Mouse (Mus musculus) monocyte, adult 2 months (primary cell): ENCODE data around the gene Dcst1.

Experiments
- DNase-seq, 2 experiments: peaks; one replicate each; pipeline ENCODE4 v3.0.0; 2022; ENCODE audit warnings: low spot score in 2 of 2, low read depth in 1 of 2

Dcst1 gene

DNA sequence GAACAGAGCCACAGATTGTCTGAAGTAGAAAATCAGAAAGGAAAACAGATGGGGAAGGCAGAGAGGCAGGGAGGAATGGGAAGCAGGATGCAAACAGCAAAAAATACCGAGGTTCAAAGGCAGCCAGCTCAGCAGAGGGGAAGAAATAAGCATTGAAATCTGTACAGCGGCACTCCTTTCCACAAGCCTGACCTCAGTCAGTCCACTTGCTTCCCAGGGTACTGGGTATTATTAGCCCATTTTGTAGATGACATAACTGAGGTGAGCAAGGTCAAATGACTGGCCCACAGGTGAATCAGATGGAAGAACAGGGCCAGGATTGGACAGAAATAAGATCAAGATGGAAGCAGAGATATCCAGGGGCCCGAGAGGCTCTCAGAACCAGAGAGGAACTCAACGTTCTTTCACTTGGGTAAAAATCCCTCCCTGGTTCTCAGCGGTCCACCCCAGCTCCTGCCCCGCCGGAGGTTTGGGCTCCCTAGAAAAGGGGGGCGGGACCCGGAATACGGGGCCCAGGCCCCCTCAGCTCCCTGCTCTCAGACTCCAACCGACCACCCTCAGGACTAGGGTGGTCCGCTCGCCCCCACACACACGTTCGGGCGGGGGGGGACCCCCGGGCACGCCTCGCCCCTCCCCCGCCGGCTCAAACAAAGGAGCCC is 27.9 kb downstream of the Dcst1 start:
- DNase-seq, result no peak

- no peak for DNase-seq
Observed at GRCm38 (mm10) chr3:89336529-89336928, 28.5 kb downstream of the Dcst1 start.

GRCm38 (mm10) chr3:89333053-89333452 is 32.0 kb downstream of the Dcst1 start:
- DNase-seq, result no peak

DNA sequence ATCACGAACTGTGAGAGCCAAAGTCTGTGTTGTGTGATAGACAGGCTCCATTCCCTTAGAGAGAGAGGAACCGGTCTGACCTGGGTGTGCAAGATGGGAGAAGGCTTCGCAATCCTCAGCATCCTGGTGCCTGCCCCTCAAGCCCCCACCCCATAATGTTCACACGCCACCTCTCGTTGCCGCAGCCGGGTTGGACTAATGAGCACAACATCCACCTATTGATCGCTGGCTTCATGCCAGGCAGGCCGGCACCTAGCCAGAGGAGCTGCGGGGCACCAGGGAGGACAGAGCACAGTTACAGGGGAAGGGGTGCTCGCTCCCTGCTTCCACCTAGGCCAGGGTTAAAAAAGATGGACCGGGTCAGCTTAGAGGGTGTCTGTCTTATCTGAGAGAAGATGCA is 32.6 kb downstream of the Dcst1 start:
- DNase-seq, result no peak

- no peak for DNase-seq
Observed at GRCm38 (mm10) chr3:89332013-89332412, 33.0 kb downstream of the Dcst1 start.

DNA sequence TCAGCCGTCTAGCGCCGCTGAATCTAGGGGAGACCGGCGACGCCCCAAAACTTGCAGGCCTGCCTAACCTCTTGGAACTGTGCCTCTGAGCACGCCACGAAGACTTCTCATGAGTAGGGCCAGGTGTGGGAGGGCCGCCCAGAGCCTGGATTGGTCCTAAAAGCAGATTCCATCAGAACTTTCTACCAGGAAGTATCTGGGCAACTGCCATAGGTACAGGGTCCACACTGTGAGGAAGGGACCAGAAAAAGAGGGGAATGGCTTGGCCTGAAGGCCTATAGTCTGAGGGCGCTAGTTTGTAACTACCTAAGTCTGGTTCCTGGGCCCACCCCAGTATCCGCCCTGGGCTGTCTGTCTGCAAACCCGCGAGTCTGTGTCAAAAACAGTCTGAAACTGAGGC is 33.5 kb downstream of the Dcst1 start:
- DNase-seq, result no peak

DNA sequence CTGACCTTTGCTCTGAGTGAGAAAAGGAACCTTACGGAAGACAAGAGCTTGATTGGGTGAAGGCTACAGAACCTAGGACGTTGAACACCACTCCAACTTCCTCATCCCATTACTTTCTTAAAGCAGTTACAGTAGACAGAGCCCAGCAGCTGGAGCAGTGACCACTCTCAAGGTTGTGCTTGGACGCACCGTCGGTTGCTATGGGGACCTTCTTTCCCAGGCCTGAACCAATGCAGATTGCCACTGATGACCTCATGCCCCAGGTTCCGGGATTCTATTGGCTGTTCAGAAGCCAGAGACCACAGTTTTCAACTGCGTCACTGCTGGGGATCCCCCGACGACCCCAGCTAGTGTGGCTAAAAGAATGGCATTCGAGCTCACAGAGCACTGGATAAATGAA is 34.1 kb downstream of the Dcst1 start:
- no peak for DNase-seq

- DNase-seq, result no peak
Observed at GRCm38 (mm10) chr3:89330346-89330745, 34.7 kb downstream of the Dcst1 start.

DNA sequence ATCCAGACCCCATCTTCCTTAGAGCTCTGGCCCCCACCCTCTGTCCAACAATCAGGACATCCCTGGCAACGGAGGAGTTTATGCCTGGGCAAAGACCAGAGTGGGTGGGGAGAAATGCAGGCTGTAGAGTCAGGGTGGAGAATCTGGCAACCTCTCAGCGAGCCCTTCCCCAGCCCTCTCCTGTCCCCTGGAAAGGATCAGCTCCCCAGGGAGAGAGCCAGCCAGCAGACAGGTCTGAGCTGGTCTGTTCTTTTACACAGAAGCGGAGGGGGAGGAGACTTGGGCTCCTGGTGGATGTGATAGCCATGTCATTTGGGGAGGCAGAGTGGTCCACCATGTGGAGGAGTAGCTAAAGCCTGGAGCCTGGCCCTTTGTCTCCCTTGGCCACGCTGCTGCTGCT is 36.4 kb downstream of the Dcst1 start:
- no peak for DNase-seq

DNA sequence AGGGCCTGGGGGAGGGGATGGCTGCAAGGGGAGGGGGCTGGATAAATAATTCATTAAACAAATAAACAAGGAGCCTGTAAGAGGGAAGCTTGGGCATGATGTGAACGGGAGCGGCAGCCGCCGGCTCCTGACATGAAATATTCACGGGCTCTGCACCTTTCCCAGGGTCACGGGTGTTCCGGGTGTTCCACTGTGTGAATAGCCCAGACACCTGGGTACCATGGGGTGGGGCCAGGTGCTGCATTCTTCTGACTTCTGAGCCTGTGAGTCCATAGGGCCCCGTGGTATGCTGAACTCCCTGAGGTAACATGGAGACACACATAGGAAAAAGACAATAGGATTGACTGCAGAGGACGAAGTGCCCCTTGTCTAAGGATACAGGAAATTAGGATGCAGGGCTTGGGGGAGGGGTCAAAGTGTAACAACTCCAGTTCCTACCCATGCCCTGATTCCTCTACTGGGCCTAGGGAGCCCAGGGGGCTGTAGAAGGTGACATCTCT is 37.6 kb downstream of the Dcst1 start:
- DNase-seq, result no peak

GRCm38 (mm10) chr3:89325882-89326281 is 39.2 kb downstream of the Dcst1 start:
- no peak for DNase-seq

DNA sequence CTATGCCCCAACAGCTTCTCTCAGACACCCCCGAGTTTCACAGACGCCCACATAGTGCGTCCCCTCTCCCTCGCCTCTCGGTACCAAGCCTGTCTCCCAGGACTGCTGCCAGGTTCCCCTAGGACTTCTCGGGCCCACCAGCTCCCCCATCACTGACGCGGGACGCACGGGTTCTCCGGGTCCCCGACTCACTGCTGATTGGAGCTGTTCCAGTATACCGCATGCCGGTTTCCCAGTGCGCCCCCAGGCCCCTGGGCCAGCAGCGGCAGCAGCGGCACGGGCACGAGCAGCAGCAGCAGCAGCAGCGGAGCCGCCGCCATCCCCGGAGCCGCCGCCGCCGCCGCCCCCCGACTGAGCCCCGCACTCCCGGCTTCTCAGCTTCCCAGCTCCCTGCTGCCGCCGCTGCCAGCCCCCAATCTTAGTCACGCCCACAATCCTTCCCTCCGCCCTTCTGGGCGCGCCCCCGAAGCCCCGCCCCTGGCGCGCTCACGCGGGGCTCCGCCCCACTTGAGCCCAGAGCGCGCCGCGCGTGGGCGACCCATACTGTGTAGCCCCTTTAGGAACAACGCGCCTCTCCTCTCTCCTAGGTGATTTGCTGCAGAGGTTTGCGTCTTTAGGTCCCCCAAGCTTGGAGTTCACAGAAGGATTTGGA is 42.4 kb downstream of the Dcst1 start, which contains the start of gene Efna3:
TSS of gene Efna3 (minus strand) at position 452 of the 652 bp plus-strand sequence.
- no peak for DNase-seq

DNA sequence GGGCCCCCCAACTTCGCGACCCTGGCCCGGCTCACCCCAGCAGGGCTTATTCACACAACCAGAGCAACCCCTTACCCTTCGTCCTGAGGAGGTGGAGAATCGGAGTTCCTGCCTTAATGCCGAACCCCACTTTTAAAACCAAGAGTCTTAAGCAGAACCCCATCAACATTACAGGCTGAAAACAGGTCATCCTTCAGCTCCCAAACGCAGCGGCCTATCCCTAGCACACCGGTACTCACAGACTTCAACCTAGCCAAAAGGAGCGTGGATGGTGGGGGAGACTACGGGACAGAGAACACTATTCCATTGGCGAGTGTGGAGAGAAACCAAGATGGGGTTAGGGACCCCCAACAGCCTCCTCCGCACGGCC is 42.9 kb downstream of the Dcst1 start:
- DNase-seq, result no peak

DNA sequence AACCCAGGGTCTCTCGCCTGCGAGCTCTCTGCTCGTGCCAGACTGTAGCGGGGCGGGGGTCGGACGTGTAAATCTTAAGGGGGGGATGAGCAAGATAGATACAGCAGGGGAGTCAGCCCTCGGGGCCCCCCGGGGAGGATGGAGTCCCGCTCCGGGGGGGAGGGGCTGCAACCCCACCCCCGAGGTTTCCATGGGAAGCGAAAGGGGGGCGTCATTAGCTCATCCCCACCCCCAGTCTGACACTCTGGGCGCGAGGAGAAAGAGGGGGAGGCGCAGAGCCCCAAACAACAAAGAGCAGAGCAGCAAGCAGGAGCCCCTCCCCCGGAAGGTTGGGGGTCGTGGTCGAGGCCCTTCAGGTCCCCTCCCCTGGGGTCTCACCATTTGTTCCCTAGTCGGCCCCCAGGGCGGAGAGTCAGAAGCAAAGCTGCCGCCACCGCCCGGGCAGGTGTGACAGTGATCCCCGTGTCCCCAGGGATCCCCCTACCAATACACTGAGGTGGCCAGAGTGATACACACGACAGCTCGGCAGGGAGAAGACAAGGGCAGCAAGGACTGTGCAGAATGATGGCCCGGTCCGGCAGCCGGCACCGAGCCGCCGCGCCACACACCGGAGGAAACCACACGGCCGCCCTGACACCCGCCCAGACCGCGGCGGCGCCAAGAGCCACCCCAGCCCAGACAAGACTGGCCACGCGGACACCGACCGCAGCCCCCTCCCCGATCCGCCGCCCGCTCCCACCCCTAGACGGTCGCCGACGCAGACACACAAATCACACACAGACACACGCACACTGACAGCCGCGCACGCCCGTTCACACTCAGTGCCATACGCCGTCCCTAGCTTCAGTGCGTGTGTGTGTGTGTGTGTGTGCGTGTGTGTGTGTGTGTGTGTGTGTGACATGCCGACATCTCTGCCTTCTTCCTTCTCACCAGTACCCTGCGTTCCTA is 43.6 kb downstream of the Dcst1 start:
- DNase-seq, result no peak

- DNase-seq, result no peak
Observed at GRCm38 (mm10) chr3:89320581-89321182, 44.4 kb downstream of the Dcst1 start.

DNA sequence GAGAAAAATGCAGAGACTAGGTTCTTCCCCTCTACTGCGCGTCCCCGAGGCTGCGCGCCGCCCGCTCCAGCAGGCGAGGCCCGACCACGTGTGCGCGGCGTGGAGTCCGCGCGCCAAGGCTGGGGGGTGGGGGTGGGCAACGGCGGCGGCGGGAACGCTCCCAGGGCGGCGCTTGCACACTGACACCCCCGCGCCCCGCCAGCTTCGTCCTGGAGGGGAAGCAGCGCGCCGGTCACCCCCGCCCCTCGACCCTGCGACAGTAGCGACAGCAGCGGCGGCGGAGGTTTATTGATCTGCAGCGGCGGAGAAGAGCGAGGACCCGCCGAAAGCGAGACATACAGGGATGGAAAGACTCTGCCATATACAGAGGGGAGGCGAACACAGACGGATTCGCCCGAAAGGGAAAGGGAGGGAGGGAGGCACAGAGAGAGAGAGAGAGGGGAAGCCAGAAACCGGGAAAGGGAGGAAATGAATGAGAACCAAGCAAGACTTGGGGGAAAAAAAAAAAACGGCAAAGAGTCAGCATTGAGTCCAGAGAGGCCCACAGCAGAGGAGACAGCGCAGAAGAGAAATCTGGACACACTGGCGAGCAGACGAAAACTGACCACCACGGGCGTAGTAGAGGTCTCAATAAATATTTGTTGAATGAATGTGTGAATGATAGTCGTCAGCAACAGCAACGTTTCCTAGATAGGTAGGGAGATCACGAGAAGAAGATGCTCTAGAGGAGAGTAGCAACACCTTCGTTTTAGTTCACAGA is 45.3 kb downstream of the Dcst1 start:
- no peak for DNase-seq

GRCm38 (mm10) chr3:89318971-89319590 is 46.0 kb downstream of the Dcst1 start:
- no peak for DNase-seq

DNA sequence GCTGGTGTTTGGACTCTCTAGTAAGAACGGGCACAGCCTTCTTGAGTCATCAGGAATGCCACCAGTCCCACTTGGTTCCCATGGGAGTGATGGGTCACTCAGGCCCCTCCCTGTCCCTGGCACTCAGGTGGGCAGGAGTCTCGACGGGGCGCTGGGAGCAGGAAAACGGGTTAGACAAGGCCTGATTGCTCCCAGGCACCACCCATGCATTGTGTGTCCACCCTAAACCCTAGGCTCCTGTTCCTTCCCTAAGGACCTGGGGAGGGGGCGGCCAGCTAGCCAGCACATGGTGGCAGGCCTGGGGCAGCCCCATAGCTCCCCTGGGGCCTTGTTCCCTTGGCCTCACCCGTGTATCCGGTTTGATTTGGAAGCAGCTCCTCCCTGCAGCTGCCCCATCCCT is 46.7 kb downstream of the Dcst1 start:
- no peak for DNase-seq

DNA sequence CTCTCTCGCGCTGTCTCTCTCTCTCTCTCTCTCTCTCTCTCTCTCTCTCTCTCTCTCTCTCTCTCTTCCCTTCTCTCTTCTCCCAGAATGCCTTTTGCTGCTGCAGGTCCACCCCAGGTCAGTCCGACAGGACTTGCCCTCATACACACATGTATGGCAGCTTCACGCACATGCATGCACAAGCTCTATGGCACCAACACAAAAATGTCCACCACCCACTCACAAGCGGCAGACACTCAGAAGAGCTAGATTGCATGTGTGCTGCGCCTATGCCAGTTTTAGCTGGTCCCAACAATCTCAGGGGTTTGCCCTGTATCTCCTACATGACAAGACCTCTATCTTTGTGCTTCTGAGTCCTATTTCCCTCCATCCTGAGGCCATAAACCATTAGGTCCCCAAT is 47.8 kb downstream of the Dcst1 start:
- DNase-seq, result no peak

DNA sequence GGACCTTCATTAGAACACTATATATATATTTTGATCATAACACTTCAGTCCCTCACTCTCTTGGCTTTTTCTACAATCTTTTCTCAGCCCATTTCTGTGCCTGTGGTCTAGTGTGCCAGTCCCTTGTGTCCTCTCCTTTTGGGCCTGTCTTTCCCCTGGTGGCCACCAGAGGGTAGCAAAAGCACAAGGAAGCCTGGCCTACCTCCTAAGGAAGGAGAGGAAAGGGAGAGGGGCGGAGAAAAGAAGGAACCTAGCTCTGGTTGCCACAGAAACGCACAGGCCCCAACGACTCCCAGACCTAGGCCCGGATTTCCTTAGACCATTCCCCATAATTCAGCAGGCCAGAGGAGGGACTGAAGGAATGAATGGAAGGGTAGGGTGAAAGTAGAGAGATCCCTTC is 48.2 kb downstream of the Dcst1 start:
- peak in 1 of 2 experiments; percentile 53 for DNase-seq
